Mouse (Mus musculus) adrenal gland, adult 8-10 months (tissue): ENCODE results near the gene N4bp2. TPM values are rescaled to one million over a fixed set of nuclear protein-coding genes. Genes with fewer than 3 reads are reported as not detected.
A peak's percentile ranks its signal among the peaks of the same experiment; 100 is the strongest.
"Not testable (repeated sequence)": the region's sequence is repeated elsewhere in the genome, so short reads cannot be mapped to it uniquely, and the experiment has no call there.

ENCODE experiments used
- DNase-seq: peaks from one replicate; pipeline ENCODE4 v3.0.0; 2022
- total RNA-seq, 4 experiments: library from RNA; stranded (reverse); gene quantifications; 2 replicates each; pipeline ENCODE4 v1.2.4; 2022

The N4bp2 gene
- total RNA-seq, result 10 to 100 TPM; 14.0 to 16.9 (median 14.9) TPM

GRCm38 (mm10) chr5:65763088-65763915 is at the start of gene N4bp2:
Gene N4bp2, plus strand, starts transcription at chr5:65763521.
- peak; percentile 64 for DNase-seq

- no peak for DNase-seq
Measured at GRCm38 (mm10) chr5:65715084-65715483, 48.2 kb upstream of the N4bp2 start.

DNA sequence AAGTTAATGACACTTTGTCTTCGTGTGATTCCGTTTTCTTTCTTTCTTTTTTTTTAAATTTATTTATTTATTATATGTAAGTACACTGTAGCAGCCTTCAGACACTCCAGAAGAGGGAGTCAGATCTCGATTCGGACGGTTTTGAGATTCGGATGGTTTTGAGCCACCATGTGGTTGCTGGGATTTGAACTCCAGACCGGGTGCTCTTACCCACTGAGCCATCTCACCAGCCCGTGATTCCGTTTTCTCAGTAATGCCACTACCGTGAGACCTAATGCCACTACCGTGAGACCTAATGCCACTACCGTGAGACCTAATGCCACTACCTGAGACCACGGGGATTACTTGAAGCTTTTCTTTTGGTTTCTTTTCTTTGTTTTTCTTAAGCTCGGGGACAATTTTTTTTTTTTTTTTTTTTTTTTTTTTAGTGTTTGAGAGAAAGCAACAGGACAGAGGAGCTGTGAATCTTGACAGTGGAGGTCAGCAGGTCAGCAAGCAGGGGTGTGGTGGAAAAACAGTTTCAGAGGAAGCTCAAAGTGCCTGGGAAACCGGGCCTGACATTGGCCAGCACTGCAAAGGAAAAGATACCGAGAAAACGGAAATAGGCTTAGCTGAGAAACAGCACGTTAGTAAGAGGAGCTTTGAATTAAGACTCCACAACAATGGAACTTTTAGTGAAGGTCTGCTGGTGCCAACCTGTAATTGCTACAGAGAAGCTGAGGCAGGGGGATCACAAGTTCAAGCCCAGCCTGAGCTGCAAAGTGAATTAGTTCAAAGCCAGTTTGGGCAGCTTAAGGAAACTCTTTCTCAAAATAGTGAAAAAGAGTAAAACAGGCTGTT is 46.0 kb upstream of the N4bp2 start:
- DNase-seq, result no peak

DNA sequence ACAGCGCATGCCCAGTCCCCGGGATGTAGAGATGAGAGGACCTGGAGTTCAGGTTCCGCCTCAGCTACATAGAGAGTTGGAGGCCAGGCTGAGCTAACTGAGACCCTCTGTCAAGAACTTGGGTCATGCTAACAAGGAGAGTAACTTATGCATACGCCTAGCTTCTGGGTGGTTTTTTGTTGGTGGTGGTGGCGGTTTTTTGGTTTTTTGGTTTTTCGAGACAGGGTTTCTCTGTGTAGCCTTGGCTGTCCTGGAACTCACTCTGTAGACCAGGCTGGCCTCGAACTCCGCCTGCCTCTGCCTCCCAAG is 45.5 kb upstream of the N4bp2 start:
- not testable (repeated sequence) for DNase-seq

DNA sequence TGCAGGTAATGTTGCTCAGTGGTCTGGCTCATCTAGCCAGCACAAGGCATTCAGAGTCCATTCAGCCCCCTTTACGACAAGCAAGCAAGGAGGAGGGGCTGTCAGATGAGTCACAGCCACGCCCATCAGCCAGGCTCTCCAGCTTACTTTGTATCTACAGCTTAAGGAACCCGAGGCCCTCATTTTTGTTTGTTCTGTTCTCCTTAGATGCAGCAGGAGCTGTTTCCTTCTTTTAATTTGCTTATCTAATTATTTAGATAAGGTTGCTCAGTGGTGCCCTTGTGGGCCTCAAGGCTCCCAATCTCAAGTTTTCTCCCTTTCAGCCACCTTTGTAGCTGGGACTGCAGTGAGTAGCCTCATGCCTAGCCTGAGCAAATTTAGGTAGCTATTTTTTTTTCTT is 45.0 kb upstream of the N4bp2 start:
- DNase-seq, result no peak

- peak; percentile 65 for DNase-seq
Measured at GRCm38 (mm10) chr5:65724311-65725054, 38.8 kb upstream of the N4bp2 start.

GRCm38 (mm10) chr5:65731173-65732007 is 31.9 kb upstream of the N4bp2 start:
- peak; percentile 34 for DNase-seq

DNA sequence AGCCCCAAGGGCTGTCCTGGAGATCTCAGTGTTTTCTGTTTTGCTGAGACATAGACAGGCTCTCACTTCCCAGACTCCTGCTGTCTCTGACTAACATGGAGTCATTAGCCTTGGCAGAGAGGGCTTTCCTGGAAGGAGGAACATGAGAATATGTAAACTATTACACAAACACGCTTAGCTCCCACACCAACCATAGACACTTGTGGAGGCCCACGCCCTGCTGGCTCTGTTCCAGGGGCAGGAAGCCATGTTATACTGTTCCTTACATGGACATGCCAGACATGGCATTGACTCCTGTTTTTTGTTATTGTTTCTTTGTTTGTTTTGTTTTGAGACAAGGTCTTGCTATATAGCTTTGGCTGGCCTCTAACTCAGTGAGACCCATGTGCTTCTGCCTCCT is 27.7 kb upstream of the N4bp2 start:
- no peak for DNase-seq

- no peak for DNase-seq
Measured at GRCm38 (mm10) chr5:65739366-65739765, 24.0 kb upstream of the N4bp2 start.

GRCm38 (mm10) chr5:65746908-65747307 is 16.4 kb upstream of the N4bp2 start:
- DNase-seq, result no peak

DNA sequence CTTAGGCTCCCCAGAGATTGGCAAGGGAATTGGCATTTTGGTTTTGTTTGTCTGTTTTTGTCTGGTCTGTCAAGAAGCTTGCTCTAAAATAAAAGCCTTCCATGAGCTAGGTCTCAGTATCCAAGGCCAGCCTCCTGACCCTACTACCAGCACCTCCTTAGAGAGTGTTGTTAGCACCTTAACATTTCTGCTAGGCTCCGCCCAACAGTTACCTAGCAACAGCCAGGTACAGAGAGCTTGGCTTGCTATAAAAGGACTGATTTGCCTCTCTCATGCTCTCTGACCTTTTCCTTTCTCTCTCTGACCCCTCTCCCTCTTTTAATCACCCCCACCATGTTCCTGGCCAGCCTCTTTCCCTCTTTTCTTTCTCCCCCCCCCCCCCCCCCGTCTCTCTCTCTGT is 14.9 kb upstream of the N4bp2 start:
- no peak for DNase-seq

DNA sequence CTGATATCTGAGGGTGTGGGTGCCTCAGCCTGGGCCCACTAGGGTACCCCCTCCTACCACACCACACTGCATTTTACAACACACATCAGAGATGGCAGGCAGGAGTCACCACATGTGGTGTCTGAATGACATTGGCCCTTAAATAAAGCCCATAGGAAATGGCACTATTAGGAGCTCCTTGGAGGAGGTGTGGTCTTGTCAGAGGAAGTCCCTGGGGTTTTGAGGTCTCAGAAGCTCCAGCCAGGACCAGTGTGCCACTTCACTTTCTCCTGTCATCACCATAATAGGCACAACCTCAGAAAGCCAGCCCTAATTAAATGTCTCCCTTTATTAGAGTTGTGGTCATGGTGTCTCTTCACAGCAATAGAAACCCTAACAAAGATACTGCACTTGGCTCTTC is 14.4 kb upstream of the N4bp2 start:
- DNase-seq, result no peak

DNA sequence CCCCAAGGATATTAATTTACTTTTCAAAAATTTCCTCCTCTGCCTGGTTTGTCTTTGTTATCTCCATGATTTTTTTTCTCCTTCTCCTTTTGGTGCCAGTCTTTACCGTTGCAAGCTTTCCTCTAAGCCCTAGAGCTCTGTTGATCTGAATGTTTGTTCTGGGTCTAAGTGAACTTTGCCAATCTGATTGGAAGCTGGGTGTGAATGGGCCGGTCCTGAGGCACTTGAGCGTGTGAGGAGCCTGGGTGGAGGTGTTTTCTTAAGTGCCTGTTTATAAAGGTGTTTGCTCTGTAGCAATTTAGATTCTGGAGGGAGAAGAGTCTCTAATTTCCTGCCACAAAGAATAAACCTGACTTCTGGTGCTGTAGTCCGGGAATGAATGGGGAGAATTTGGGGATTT is 11.3 kb upstream of the N4bp2 start:
- DNase-seq, result no peak

- no peak for DNase-seq
Measured at GRCm38 (mm10) chr5:65755859-65756258, 7.5 kb upstream of the N4bp2 start.

- DNase-seq, result no peak
Measured at GRCm38 (mm10) chr5:65757110-65757509, 6.2 kb upstream of the N4bp2 start.

DNA sequence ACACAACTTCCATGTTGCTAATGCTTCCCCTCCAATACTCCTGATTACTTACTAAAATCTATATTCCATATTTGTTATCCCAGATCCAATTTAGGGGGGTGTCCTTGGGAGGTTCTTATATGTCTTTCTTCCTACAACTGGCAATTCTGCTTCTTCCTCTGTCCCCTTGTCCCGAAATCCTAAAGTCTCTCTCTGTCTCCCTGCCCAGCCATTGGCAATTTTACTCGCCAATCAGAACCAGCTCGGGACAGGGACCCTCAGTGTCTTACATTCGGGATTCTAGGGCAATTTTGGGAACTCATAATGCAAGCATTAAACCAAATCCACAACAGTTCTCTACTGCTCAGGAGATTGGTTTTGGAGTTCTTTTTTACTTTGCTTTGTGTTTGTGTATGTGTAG is 3.3 kb upstream of the N4bp2 start:
- DNase-seq, result no peak

DNA sequence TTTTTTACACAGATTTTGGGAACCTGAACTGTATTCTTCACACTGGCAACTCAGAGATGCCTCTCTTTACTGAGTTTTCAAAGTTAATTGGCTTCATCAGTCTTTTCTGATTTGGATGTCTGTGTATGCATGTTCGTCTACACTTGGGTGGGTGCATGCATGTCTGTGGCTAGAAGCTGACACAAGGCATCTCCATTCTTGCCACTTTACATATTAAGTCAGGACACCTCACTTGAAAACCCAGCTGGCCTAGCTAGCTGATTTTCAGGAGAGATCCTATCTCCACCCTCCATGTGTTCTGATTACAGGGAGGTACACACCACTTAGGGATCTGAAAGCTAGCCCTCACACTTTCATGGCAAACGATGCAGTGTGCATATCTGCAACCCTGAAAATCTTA is 2.7 kb upstream of the N4bp2 start:
- no peak for DNase-seq

DNA sequence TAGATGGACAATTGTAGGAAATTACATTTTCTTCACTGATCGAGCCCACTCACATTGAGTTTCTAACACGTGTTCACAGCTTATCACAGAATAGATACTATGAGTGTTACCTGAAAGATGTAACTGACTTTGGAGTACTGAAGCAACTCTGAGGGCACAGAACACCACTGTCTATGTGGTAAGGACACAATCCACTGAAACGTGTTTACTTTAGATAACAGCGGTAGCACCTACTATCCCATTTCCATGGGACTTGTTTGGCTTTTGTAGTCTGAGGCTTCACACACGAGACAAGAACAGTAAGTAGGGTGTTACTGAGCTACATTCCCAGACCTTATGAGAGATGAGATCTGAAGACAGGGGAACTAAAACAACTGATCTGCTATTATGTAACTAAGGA is 2.3 kb upstream of the N4bp2 start:
- DNase-seq, result no peak

DNA sequence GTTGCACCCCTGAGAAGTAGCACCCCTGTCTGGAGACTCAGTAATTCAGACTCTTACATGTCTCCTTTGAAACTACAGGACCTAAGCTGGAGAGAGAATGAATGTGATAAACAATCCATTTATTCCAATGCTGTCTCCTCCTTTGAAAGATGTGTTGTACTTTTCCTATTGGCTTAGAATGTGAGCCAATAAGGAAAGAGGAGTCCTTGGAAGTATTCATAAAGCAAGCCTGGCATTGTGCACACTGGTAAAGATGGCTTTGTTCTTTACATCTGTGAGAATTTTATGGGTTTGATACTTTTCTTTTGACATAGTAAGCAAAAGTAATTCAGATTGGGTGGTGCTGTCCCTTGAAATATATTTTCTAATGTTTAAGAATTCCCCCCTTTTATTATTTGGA is 1.4 kb upstream of the N4bp2 start:
- DNase-seq, result no peak

- DNase-seq, result no peak
Measured at GRCm38 (mm10) chr5:65762686-65763085, 635 bp upstream of the N4bp2 start.

DNA sequence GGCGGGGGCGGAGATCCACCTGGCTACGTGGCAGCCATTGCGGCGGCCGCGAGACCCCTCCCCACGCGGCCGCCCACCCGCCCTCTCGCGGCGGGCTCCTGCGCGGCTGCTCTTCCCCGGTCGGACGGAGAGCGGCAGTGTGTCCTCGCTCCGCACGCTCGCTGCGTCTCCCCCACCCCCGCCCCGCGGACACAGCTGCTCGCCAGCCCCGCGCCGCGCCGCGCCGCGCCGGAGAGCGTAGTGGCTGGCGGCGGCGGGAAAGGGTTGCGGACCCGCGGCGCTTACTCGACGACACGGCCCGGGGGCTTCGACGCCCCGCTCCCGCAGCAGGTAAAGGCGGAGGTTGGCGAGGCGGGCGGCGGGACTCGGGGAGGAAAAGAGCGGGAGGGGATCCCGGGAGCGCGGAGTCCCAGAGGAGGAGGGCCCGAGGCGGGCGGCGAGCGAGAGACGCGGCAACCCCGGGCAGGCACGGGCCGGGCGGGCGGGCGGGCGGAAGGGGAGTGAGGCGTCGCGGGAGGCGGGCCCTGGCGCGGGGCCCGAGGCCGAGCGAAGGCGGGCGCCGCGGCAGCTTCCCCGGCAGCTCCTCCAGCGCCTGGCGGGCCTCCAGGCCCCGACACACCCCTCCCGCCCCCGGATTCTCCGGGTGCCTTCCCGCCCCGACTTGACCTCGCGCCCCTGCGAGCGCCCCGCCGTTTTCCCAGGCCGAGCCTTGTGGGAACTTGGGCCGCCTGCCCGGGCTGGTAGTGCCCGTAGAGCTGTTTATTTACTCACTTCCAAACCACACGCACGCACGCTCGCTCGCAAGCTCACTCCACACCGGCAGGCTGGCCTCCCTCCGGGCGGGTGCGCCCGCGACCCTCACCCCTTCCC is 830 bp downstream of the N4bp2 start:
- DNase-seq, result peak; percentile 72
